Mouse (Mus musculus): ENCODE measurements around the gene Tmem198.

Tmem198 gene

GRCm38 (mm10) chr1:75517984-75518383 lies 38.7 kb downstream of the Tmem198 start:
- DNase-seq (ENCODE audit: low spot score): no peak

GRCm38 (mm10) chr1:75518427-75518826 lies 39.1 kb downstream of the Tmem198 start:
- DNase-seq (ENCODE audit: low spot score): no peak

- DNase-seq (ENCODE audit: low spot score): no peak
These were observed 40.2 kb downstream of the Tmem198 start for GRCm38 (mm10) chr1:75519576-75519975.

- DNase-seq (ENCODE audit: low spot score): peak; percentile 77
These were observed 42.1 kb downstream of the Tmem198 start, which contains the start of gene Stk11ip for GRCm38 (mm10) chr1:75521321-75522031. Stk11ip (plus strand) TSS chr1:75521529.

- no peak for DNase-seq (ENCODE audit: low spot score)
These were observed 45.3 kb downstream of the Tmem198 start for GRCm38 (mm10) chr1:75524679-75525078.

GRCm38 (mm10) chr1:75530546-75530945 lies 51.2 kb downstream of the Tmem198 start:
- DNase-seq (ENCODE audit: low spot score): no peak

GRCm38 (mm10) chr1:75532280-75533172 lies 53.2 kb downstream of the Tmem198 start:
- no peak for DNase-seq (ENCODE audit: low spot score)

GRCm38 (mm10) chr1:75533325-75534252 lies 54.3 kb downstream of the Tmem198 start:
- no peak for DNase-seq (ENCODE audit: low spot score)

Data from urinary bladder, postnatal 10 days (tissue).